Comparison of ENCODE assay signal across 8 mouse cellular contexts in genomic region chr12:110850010-110850928, GRCm38 (mm10). TPM values are rescaled to one million over a fixed set of nuclear protein-coding genes. Genes with fewer than 3 reads are reported as not detected.
DNase-seq lines count a peak whose midpoint lies in the region; ATAC-seq and TF ChIP-seq lines count a peak whose summit lies in the region.

Gene Zfp839 (plus strand): TSS chr12:110850253.

- H3K9me3 ChIP-seq in embryonic facial prominence, embryonic 15.5 days (replicated peaks), result no peaks in the 10 kb centered on the region
- H3K9me3 ChIP-seq in kidney, embryonic 14.5 days (ENCODE audit: control insufficient read depth, low read length), result no peaks in the 10 kb centered on the region
- H3K9me3 ChIP-seq in limb, embryonic 15.5 days, result no peaks in the 10 kb centered on the region
- no peaks in the 10 kb centered on the region for H3K9me3 ChIP-seq in midbrain, postnatal 0 days (ENCODE audit: low read length)

- peaks cover 5% of the 10 kb centered on the region for H3K36me3 ChIP-seq in embryonic facial prominence, embryonic 15.5 days
- peaks cover 3% of the 10 kb centered on the region; the same call in 1 of the 2 replicates for H3K36me3 ChIP-seq in kidney, embryonic 14.5 days (ENCODE audit: control insufficient read depth, insufficient read depth, low read length)
- peaks cover 6% of the 10 kb centered on the region for H3K36me3 ChIP-seq in limb, embryonic 15.5 days
- H3K36me3 ChIP-seq in midbrain, postnatal 0 days (ENCODE audit: insufficient read depth, low read length), result peaks cover 4% of the 10 kb centered on the region

- H3K27ac ChIP-seq in embryonic facial prominence, embryonic 15.5 days (replicated peaks), result peak within 1 kb of the TSS; percentile 84
- peak within 1 kb of the TSS; percentile 73 for H3K27ac ChIP-seq in kidney, embryonic 14.5 days (ENCODE audit: low read depth, low read length)
- H3K27ac ChIP-seq in limb, embryonic 15.5 days, result peak within 1 kb of the TSS; percentile 87
- H3K27ac ChIP-seq in midbrain, postnatal 0 days (ENCODE audit: low read depth, low read length), result peak within 1 kb of the TSS; percentile 69

- under 1% methylated on average over 89 of the region's 89 CpGs for WGBS in embryonic facial prominence, embryonic 15.5 days
- under 1% methylated on average over 87 of the region's 89 CpGs for WGBS in kidney, embryonic 14.5 days
- under 1% methylated on average over 79 of the region's 89 CpGs for WGBS in limb, embryonic 15.5 days
- WGBS in midbrain, postnatal 0 days, result under 1% methylated on average over 65 of the region's 89 CpGs

- no peak; the same call in 1 of the 2 replicates for TF ChIP-seq CTCF in midbrain, postnatal 0 days (IDR thresholded peaks at IDR 0.05)

- H3K4me2 ChIP-seq in embryonic facial prominence, embryonic 15.5 days (replicated peaks), result peak within 1 kb of the TSS; percentile 68
- H3K4me2 ChIP-seq in kidney, embryonic 14.5 days (replicated peaks; ENCODE audit: low read depth, low read length), result peak within 1 kb of the TSS; percentile 51
- peak within 1 kb of the TSS; percentile 64 for H3K4me2 ChIP-seq in limb, embryonic 15.5 days
- H3K4me2 ChIP-seq in midbrain, postnatal 0 days (ENCODE audit: low read depth, low read length, poor library complexity, severe bottlenecking), result peak within 1 kb of the TSS; percentile 79

- DNase-seq in 416B (ENCODE audit: low read depth), result peak; percentile 84
- peak; percentile 76 for DNase-seq in adrenal gland, postnatal 4 days (ENCODE audit: low spot score in 2 of 2)
- peak; percentile 85 to 86 for DNase-seq in heart, adult 9 months (ENCODE audit: low spot score in 2 of 2)
- peak; percentile 82 for DNase-seq in midbrain, postnatal 0 days (ENCODE audit: low spot score)
- peak; percentile 55 to 75 for DNase-seq in spleen, postnatal 14 days (ENCODE audit: low spot score in 2 of 2)

- H3K4me3 ChIP-seq in embryonic facial prominence, embryonic 15.5 days (replicated peaks), result peak within 1 kb of the TSS; percentile 89
- H3K4me3 ChIP-seq in kidney, embryonic 14.5 days (ENCODE audit: low read length), result peak within 1 kb of the TSS; percentile 90
- peak within 1 kb of the TSS; percentile 89 for H3K4me3 ChIP-seq in limb, embryonic 15.5 days
- H3K4me3 ChIP-seq in midbrain, postnatal 0 days (ENCODE audit: low read depth, low read length), result peak within 1 kb of the TSS; percentile 64

- ATAC-seq in embryonic facial prominence, embryonic 15.5 days (ENCODE audit: insufficient number of reproducible peaks, low FRiP score, low TSS enrichment, low read depth), result peak; percentile 83
- peak; percentile 83 for ATAC-seq in kidney, embryonic 14.5 days (ENCODE audit: low FRiP score, low TSS enrichment)
- ATAC-seq in limb, embryonic 15.5 days (ENCODE audit: insufficient number of reproducible peaks, low FRiP score, low TSS enrichment, low read depth), result peak; percentile 76
- ATAC-seq in midbrain, postnatal 0 days (ENCODE audit: low FRiP score), result peak; percentile 91

- peak within 1 kb of the TSS; percentile 76 for H3K9ac ChIP-seq in embryonic facial prominence, embryonic 15.5 days
- peak within 1 kb of the TSS; percentile 94 for H3K9ac ChIP-seq in kidney, embryonic 14.5 days (ENCODE audit: low read depth, low read length)
- H3K9ac ChIP-seq in limb, embryonic 15.5 days, result peak within 1 kb of the TSS; percentile 89
- H3K9ac ChIP-seq in midbrain, postnatal 0 days (replicated peaks; ENCODE audit: low read length, poor library complexity, severe bottlenecking), result peak within 1 kb of the TSS; percentile 65

- no peaks in the 10 kb centered on the region for H3K27me3 ChIP-seq in embryonic facial prominence, embryonic 15.5 days
- no peaks in the 10 kb centered on the region; the same call in 1 of the 2 replicates for H3K27me3 ChIP-seq in kidney, embryonic 14.5 days (ENCODE audit: control insufficient read depth, insufficient read depth, low read length)
- H3K27me3 ChIP-seq in limb, embryonic 15.5 days, result peaks cover 18% of the 10 kb centered on the region
- H3K27me3 ChIP-seq in midbrain, postnatal 0 days (ENCODE audit: insufficient read depth, low read length), result peaks cover 7% of the 10 kb centered on the region; the same call in 1 of the 2 replicates

- peaks cover 34% of the 10 kb centered on the region for H3K4me1 ChIP-seq in embryonic facial prominence, embryonic 15.5 days
- H3K4me1 ChIP-seq in kidney, embryonic 14.5 days (ENCODE audit: control insufficient read depth, insufficient read depth, low read length), result peaks cover 10% of the 10 kb centered on the region
- H3K4me1 ChIP-seq in limb, embryonic 15.5 days, result peaks cover 33% of the 10 kb centered on the region
- peaks cover 11% of the 10 kb centered on the region for H3K4me1 ChIP-seq in midbrain, postnatal 0 days (ENCODE audit: insufficient read depth, low read length)

RNA-seq across cellular contexts. Expression of gene Zfp839, which starts in this region (rescaled TPM):
- 10 to 100 TPM; 18.7 to 19.3 TPM for total RNA-seq in adrenal gland, postnatal 4 days (2021)
- polyA plus RNA-seq in embryonic facial prominence, embryonic 15.5 days (2015; fragmentation: Nextera tagmentation; extraction: Ambion mirVana), result 7.8 and 8.0 TPM in 2 replicates
- 4.2 and 6.0 TPM in 2 replicates for polyA plus RNA-seq in kidney, embryonic 14.5 days (2014; fragmentation: Nextera tagmentation; extraction: Ambion mirVana)
- 6.5 and 8.8 TPM in 2 replicates for polyA plus RNA-seq in limb, embryonic 15.5 days (2015; fragmentation: Nextera tagmentation; extraction: Ambion mirVana)
- total RNA-seq in midbrain, postnatal 0 days (2014; rRNA removed), result 4.5 and 5.4 TPM in 2 replicates
- 1.7 and 1.9 TPM in 2 replicates for polyA plus RNA-seq in midbrain, postnatal 0 days (2015; fragmentation: Nextera tagmentation; extraction: Ambion mirVana)

Comparison
In these comparisons a context has a peak if more than half of its experiments do, and no peak if none do; other contexts are left out.
1. Peak in every context shown above with its lines: DNase-seq, ATAC-seq, H3K4me3 ChIP-seq and H3K27ac ChIP-seq.